Mouse (Mus musculus): ENCODE results near the gene Pole2. TPM values are rescaled to one million over a fixed set of nuclear protein-coding genes. Genes with fewer than 3 reads are reported as not detected.

Pole2 gene
- polyA plus RNA-seq, 1 experiment: 2.9 TPM

GRCm38 (mm10) chr12:69185371-69185770, 42.6 kb downstream of the Pole2 start:
- Histone ChIP-seq H3K4me3 (replicated peaks) (peak overlapping the region; percentile 97), H3K36me3 (ENCODE audit: control insufficient read depth) (peaks cover 57% of the 10 kb centered on the region), H3K9me3 (ENCODE audit: control insufficient read depth, low read length) (no peaks in the 10 kb centered on the region), H3K4me1 (ENCODE audit: control insufficient read depth) (peaks cover 42% of the 10 kb centered on the region), H3K27me3 (ENCODE audit: control insufficient read depth) (no peaks in the 10 kb centered on the region)
- no peak for TF ChIP-seq TAL1 (IDR thresholded peaks at IDR 0.05; ENCODE audit: low read length)
- no peak for TF ChIP-seq GATA1 (IDR thresholded peaks at IDR 0.05; ENCODE audit: low read length)

GRCm38 (mm10) chr12:69184342-69185295, 43.4 kb downstream of the Pole2 start:
- H3K4me3 ChIP-seq (replicated peaks): peak overlapping the region; percentile 97
- peaks cover 42% of the 10 kb centered on the region for H3K4me1 ChIP-seq (ENCODE audit: control insufficient read depth)
- no peaks in the 10 kb centered on the region for H3K9me3 ChIP-seq (ENCODE audit: control insufficient read depth, low read length)
- TF ChIP-seq GATA1 (IDR thresholded peaks at IDR 0.05; ENCODE audit: low read length) (no peak; the same call in 1 of the 2 replicates), TAL1 (IDR thresholded peaks at IDR 0.05; ENCODE audit: low read length) (no peak)
- H3K36me3 ChIP-seq (ENCODE audit: control insufficient read depth): peaks cover 56% of the 10 kb centered on the region
- no peaks in the 10 kb centered on the region for H3K27me3 ChIP-seq (ENCODE audit: control insufficient read depth)

- Histone ChIP-seq H3K4me3 (replicated peaks) (peak within 1 kb of the TSS; percentile 97), H3K4me1 (ENCODE audit: control insufficient read depth) (peaks cover 43% of the 10 kb centered on the region), H3K9me3 (ENCODE audit: control insufficient read depth, low read length) (no peaks in the 10 kb centered on the region), H3K36me3 (ENCODE audit: control insufficient read depth) (peaks cover 56% of the 10 kb centered on the region), H3K27me3 (ENCODE audit: control insufficient read depth) (no peaks in the 10 kb centered on the region)
- TF ChIP-seq TAL1 (IDR thresholded peaks at IDR 0.05; ENCODE audit: low read length) (no peak), GATA1 (IDR thresholded peaks at IDR 0.05; ENCODE audit: low read length) (no peak)
Observed at GRCm38 (mm10) chr12:69183583-69184308, 44.2 kb downstream of the Pole2 start, which contains the start of the genes Rpl36al and Mgat2. Rpl36al (minus strand) TSS chr12:69184083. Mgat2 (plus strand) TSS chr12:69184157.

GRCm38 (mm10) chr12:69181800-69182199, 46.2 kb downstream of the Pole2 start:
- no peak overlapping the region for H3K4me3 ChIP-seq (replicated peaks)
- peaks cover 3% of the 10 kb centered on the region for H3K9me3 ChIP-seq (ENCODE audit: control insufficient read depth, low read length)
- no peaks in the 10 kb centered on the region for H3K27me3 ChIP-seq (ENCODE audit: control insufficient read depth)
- peaks cover 31% of the 10 kb centered on the region for H3K4me1 ChIP-seq (ENCODE audit: control insufficient read depth)
- no peak for TF ChIP-seq TAL1 (IDR thresholded peaks at IDR 0.05; ENCODE audit: low read length)
- no peak for TF ChIP-seq GATA1 (IDR thresholded peaks at IDR 0.05; ENCODE audit: low read length)
- H3K36me3 ChIP-seq (ENCODE audit: control insufficient read depth): peaks cover 56% of the 10 kb centered on the region

GRCm38 (mm10) chr12:69179371-69179770, 48.6 kb downstream of the Pole2 start:
- H3K4me3 ChIP-seq (replicated peaks): no peak overlapping the region
- peaks cover 20% of the 10 kb centered on the region for H3K4me1 ChIP-seq (ENCODE audit: control insufficient read depth)
- H3K36me3 ChIP-seq (ENCODE audit: control insufficient read depth): peaks cover 75% of the 10 kb centered on the region
- no peak for TF ChIP-seq TAL1 (IDR thresholded peaks at IDR 0.05; ENCODE audit: low read length)
- H3K27me3 ChIP-seq (ENCODE audit: control insufficient read depth): no peaks in the 10 kb centered on the region
- peaks cover 3% of the 10 kb centered on the region for H3K9me3 ChIP-seq (ENCODE audit: control insufficient read depth, low read length)

- Histone ChIP-seq H3K4me1 (ENCODE audit: control insufficient read depth) (peaks cover 13% of the 10 kb centered on the region), H3K4me3 (replicated peaks) (no peak overlapping the region), H3K27me3 (ENCODE audit: control insufficient read depth) (no peaks in the 10 kb centered on the region), H3K9me3 (ENCODE audit: control insufficient read depth, low read length) (peaks cover 3% of the 10 kb centered on the region), H3K36me3 (ENCODE audit: control insufficient read depth) (peaks cover 93% of the 10 kb centered on the region)
- TF ChIP-seq TAL1 (IDR thresholded peaks at IDR 0.05; ENCODE audit: low read length) (no peak), GATA1 (IDR thresholded peaks at IDR 0.05; ENCODE audit: low read length) (no peak)
Observed at GRCm38 (mm10) chr12:69177526-69177925, 50.5 kb downstream of the Pole2 start.

GRCm38 (mm10) chr12:69175975-69176374, 52.0 kb downstream of the Pole2 start:
- no peak overlapping the region for H3K4me3 ChIP-seq (replicated peaks)
- peaks cover 93% of the 10 kb centered on the region for H3K36me3 ChIP-seq (ENCODE audit: control insufficient read depth)
- TF ChIP-seq TAL1 (IDR thresholded peaks at IDR 0.05; ENCODE audit: low read length): no peak
- H3K9me3 ChIP-seq (ENCODE audit: control insufficient read depth, low read length): peaks cover 3% of the 10 kb centered on the region
- peaks cover 12% of the 10 kb centered on the region for H3K4me1 ChIP-seq (ENCODE audit: control insufficient read depth)
- no peaks in the 10 kb centered on the region for H3K27me3 ChIP-seq (ENCODE audit: control insufficient read depth)

- TF ChIP-seq GATA1 (IDR thresholded peaks at IDR 0.05; ENCODE audit: low read length): no peak
- TF ChIP-seq TAL1 (IDR thresholded peaks at IDR 0.05; ENCODE audit: low read length): no peak
- Histone ChIP-seq H3K4me3 (replicated peaks) (no peak overlapping the region), H3K9me3 (ENCODE audit: control insufficient read depth, low read length) (no peaks in the 10 kb centered on the region), H3K27me3 (ENCODE audit: control insufficient read depth) (no peaks in the 10 kb centered on the region), H3K4me1 (ENCODE audit: control insufficient read depth) (peaks cover 44% of the 10 kb centered on the region), H3K36me3 (ENCODE audit: control insufficient read depth) (peaks cover 60% of the 10 kb centered on the region)
Observed at GRCm38 (mm10) chr12:69171307-69171706, 56.7 kb downstream of the Pole2 start.

Data from erythroblast, embryonic 14.5 days (primary cell).